Mouse (Mus musculus): Measurements from ENCODE around the gene Agpat1. TPM values are rescaled to one million over a fixed set of nuclear protein-coding genes. Genes with fewer than 3 reads are reported as not detected.

The Agpat1 gene
- total RNA-seq, 2 experiments from 2014 or later = 156 to 166 TPM

- peak; percentile 86 to 88 for DNase-seq (ENCODE audit: extremely low spot score in 1 of 2, low spot score in 2 of 2)
- Histone ChIP-seq H3K4me3 (peak overlapping the region; percentile 94), H3K27ac (peak overlapping the region; percentile 98)
- no peak for TF ChIP-seq CTCF (IDR thresholded peaks at IDR 0.05)
- intact Hi-C loops (cut with DNase I) = loop anchor here (5.0 kb wide), 1 partner anchor 465 kb away; the partner anchor contains the start of gene Brd2
Observed at GRCm38 (mm10) chr17:34586796-34587422, 17.2 kb upstream of the Agpat1 start.

- peak; percentile 98 to 99 for DNase-seq (ENCODE audit: extremely low spot score in 1 of 2, low spot score in 2 of 2)
- intact Hi-C loops (cut with DNase I) = loop anchor here (5.0 kb wide), 1 partner anchor 465 kb away; the partner anchor contains the start of gene Brd2
- Histone ChIP-seq H3K4me3 (peak overlapping the region; percentile 94), H3K27ac (peak overlapping the region; percentile 98)
- no peak for TF ChIP-seq CTCF (IDR thresholded peaks at IDR 0.05)
Observed at GRCm38 (mm10) chr17:34587423-34587811, 16.6 kb upstream of the Agpat1 start.

DNA sequence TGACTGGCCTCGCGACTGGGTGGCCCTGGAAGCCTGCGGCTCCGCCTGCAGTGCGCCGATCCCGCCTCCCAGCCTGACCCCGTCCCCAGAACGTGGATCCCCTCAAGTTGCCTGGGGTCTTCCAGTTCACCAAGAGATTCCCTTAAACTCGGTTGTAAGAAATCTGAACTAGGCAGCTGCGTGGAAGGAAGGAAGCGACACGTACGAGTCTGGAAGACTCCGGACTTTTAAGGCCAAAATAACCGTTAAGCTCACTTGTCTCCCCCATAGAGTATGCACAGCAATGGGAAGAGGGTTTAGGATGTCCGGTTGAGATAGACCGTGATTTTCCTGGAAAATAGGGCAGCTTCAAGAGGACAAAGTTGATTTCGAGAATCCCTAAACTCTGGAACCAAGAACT is 16.2 kb upstream of the Agpat1 start:
- peak overlapping the region; percentile 94 for H3K4me3 ChIP-seq
- TF ChIP-seq CTCF (IDR thresholded peaks at IDR 0.05) = no peak
- intact Hi-C loops (cut with DNase I) = loop anchor here (5.0 kb wide), 1 partner anchor 466 kb away; the partner anchor contains the start of gene Brd2
- peak overlapping the region; percentile 98 for H3K27ac ChIP-seq
- DNase-seq (ENCODE audit: extremely low spot score in 1 of 2, low spot score in 2 of 2) = no peak

GRCm38 (mm10) chr17:34588767-34589166 is 15.3 kb upstream of the Agpat1 start:
- H3K27ac ChIP-seq = no peak overlapping the region
- intact Hi-C loops (cut with DNase I) = loop anchor here (5.0 kb wide), 1 partner anchor 466 kb away; the partner anchor contains the start of gene Brd2
- H3K4me3 ChIP-seq = no peak overlapping the region
- TF ChIP-seq CTCF (IDR thresholded peaks at IDR 0.05) = no peak
- no peak for DNase-seq (ENCODE audit: extremely low spot score in 1 of 2, low spot score in 2 of 2)

DNA sequence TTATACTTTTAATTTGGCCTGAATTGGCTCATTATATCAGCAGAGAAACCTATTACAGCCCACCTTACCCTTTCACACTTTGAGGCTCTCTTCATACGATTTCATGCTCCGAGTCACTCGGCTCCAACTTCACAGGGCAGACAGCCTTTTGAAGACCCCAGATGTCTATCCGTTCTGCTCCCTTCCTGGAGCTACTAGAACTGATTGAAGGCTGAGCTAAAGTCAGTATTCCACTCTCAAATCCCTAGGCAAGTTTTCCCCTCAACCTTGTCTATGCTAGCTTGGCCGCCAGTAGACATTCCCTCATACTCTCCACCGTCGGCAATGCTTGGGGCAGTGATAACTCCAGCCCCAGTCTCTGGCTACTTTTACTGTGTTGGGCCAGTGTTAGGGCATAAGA is 14.9 kb upstream of the Agpat1 start:
- DNase-seq (ENCODE audit: extremely low spot score in 1 of 2, low spot score in 2 of 2) = no peak
- intact Hi-C loops (cut with DNase I) = loop anchor here (5.0 kb wide), 1 partner anchor 467 kb away; the partner anchor contains the start of gene Brd2
- no peak overlapping the region for H3K27ac ChIP-seq
- no peak overlapping the region for H3K4me3 ChIP-seq
- no peak for TF ChIP-seq CTCF (IDR thresholded peaks at IDR 0.05)

- Histone ChIP-seq H3K4me3 (no peak within 1 kb of the TSS; the same call in 1 of the 2 replicates), H3K27ac (peak within 1 kb of the TSS; percentile 53)
- TF ChIP-seq CTCF (IDR thresholded peaks at IDR 0.05) = no peak
- DNase-seq (ENCODE audit: extremely low spot score in 1 of 2, low spot score in 2 of 2) = peak in 1 of 2 experiments; percentile 20
- intact Hi-C loops (cut with DNase I) = loop anchor here (5.0 kb wide), 2 partner anchors 467 to 557 kb away; partner anchors contain the start of genes Brd2, Rxrb and Slc39a7
Observed at GRCm38 (mm10) chr17:34589681-34590101, 14.4 kb upstream of the Agpat1 start, which contains the start of gene Gpsm3. TSS of gene Gpsm3 (plus strand) at chr17:34589806.

DNA sequence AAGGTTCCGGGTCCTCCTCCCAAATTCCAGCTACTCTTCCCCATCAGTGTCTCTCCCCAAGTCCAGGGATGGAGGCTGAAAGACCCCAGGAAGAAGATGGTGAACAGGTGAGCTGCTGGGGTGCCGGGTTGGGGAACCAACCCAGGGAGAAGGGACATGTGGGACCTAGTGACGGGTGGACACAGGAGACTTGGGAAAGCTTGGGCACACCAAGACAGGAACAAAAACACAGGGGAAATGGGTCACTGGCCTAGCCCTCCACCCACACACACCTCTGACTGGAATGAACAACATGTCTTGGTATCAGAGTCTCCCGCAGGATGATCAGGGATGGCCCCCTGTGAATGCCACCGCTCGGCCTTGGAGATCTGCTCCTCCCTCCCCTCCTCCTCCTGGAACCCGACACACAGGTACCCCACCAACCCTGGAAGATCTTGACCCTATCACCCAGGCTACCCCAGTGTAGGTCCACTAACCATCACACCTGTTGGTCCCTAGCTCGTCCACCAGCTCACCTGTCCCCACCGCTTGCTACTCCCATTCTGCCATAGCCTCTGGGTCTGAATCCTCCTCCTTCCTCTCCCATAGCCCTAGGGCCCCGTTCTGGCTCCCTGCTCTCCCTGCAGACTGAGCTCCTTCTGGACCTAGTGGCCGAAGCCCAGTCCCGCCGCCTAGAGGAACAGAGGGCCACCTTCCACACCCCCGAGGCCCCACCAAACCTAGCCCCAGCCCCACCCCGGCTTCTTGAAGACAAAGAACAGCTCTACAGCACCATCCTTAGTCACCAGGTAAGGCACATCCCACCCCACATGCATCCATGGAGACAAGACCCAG is 13.7 kb upstream of the Agpat1 start:
- no peak for TF ChIP-seq CTCF (IDR thresholded peaks at IDR 0.05)
- intact Hi-C loops (cut with DNase I) = loop anchor here (5.0 kb wide), 1 partner anchor 558 kb away; the partner anchor contains the start of genes Rxrb and Slc39a7
- H3K27ac ChIP-seq = peak overlapping the region; percentile 53
- DNase-seq (ENCODE audit: extremely low spot score in 1 of 2, low spot score in 2 of 2) = no peak
- H3K4me3 ChIP-seq = no peak overlapping the region; the same call in 1 of the 2 replicates

GRCm38 (mm10) chr17:34591029-34591993 is 12.8 kb upstream of the Agpat1 start, which contains the start of gene Pbx2:
TSS of gene Pbx2 (plus strand) at chr17:34591266.
- DNase-seq (ENCODE audit: extremely low spot score in 1 of 2, low spot score in 2 of 2) = no peak
- no peak for TF ChIP-seq CTCF (IDR thresholded peaks at IDR 0.05)
- peak within 1 kb of the TSS; percentile 98 for H3K27ac ChIP-seq
- intact Hi-C loops (cut with DNase I) = loop anchor here (5.0 kb wide), 1 partner anchor 559 kb away; the partner anchor contains the start of genes Rxrb and Slc39a7
- H3K4me3 ChIP-seq = peak within 1 kb of the TSS; percentile 70

GRCm38 (mm10) chr17:34591994-34592375 is 12.1 kb upstream of the Agpat1 start:
- DNase-seq (ENCODE audit: extremely low spot score in 1 of 2, low spot score in 2 of 2) = peak; percentile 78 to 84
- no peak for TF ChIP-seq CTCF (IDR thresholded peaks at IDR 0.05)
- Histone ChIP-seq H3K27ac (peak overlapping the region; percentile 98), H3K4me3 (peak overlapping the region; percentile 70)
- intact Hi-C loops (cut with DNase I) = loop anchor here (5.0 kb wide), 1 partner anchor 560 kb away; the partner anchor contains the start of genes Rxrb and Slc39a7

Measured in left cerebral cortex, adult 2 months (tissue).